Mouse (Mus musculus) liver, embryonic 11.5 days (tissue): ENCODE results near the gene Sctr. TPM values are rescaled to one million over a fixed set of nuclear protein-coding genes. Genes with fewer than 3 reads are reported as not detected.

Experiments used
- ATAC-seq: fragments of 200-750 bp; cut with Nextera tagmentation; replicated peaks from 2 replicates; pipeline ENCODE4 v1.8.0; 2017; ENCODE audit warnings: moderate number of reproducible peaks, mild to moderate bottlenecking, moderate TSS enrichment, moderate library complexity; ENCODE audit not compliant: low FRiP score
- DNase-seq: peaks from one replicate; pipeline ENCODE4 v3.0.0-alpha.2; 2017; ENCODE audit warnings: low spot score
- H3K27ac ChIP-seq: fragments of 300-500 bp; sonication (generic); 2 replicates; pipeline ENCODE4 v1.5.1; 2014; ENCODE audit warnings: mild to moderate bottlenecking, low read depth, low read length, control low read depth
- H3K27me3 ChIP-seq: fragments of 300-500 bp; sonication (generic); replicated peaks from 2 replicates; pipeline ENCODE4 v1.6.1; 2014; ENCODE audit warnings: low read length, mixed read lengths; ENCODE audit not compliant: control insufficient read depth, insufficient read depth
- H3K36me3 ChIP-seq: fragments of 300-500 bp; sonication (generic); 2 replicates; pipeline ENCODE4 v1.6.1; 2014; ENCODE audit warnings: mild to moderate bottlenecking, low read length, moderate library complexity, mixed read lengths; ENCODE audit not compliant: control insufficient read depth, insufficient read depth
- H3K4me1 ChIP-seq: fragments of 300-500 bp; sonication (generic); replicated peaks from 2 replicates; pipeline ENCODE4 v1.6.1; 2014; ENCODE audit warnings: low read length, mixed read lengths; ENCODE audit not compliant: control insufficient read depth, insufficient read depth
- H3K4me2 ChIP-seq: fragments of 300-500 bp; sonication (generic); 2 replicates; pipeline ENCODE4 v1.6.1; 2014; ENCODE audit warnings: mild to moderate bottlenecking, control low read depth, moderate library complexity
- H3K4me3 ChIP-seq: fragments of 300-500 bp; sonication (generic); 2 replicates; pipeline ENCODE4 v1.5.1; 2014; ENCODE audit warnings: low read depth, low read length, control low read depth
- H3K9ac ChIP-seq: fragments of 300-500 bp; sonication (generic); 2 replicates; pipeline ENCODE4 v1.6.1; 2014; ENCODE audit warnings: low read depth, low read length, control low read depth
- H3K9me3 ChIP-seq: fragments of 300-500 bp; sonication (generic); 2 replicates; pipeline ENCODE4 v1.6.1; 2016; ENCODE audit warnings: low read length, inconsistent platforms, mixed read lengths; ENCODE audit not compliant: control insufficient read depth
- whole genome bisulfite sequencing: fragments of 180-500 bp; shearing (Covaris S2); extraction: QIAGEN DNeasy Blood & Tissue Kit; methylation state at CpG from one replicate; pipeline ENCODE4 v1.1.7; 2014; 5-methylcytosine and 5-hydroxymethylcytosine counted together
- polyA plus RNA-seq: library from polyadenylated mRNA; unstranded; fragments of >200 nt; fragmentation: Nextera tagmentation; extraction: Ambion mirVana; gene quantifications from 2 replicates; pipeline ENCODE4 v1.2.1, GENCODE M21; 2014

The Sctr gene
- polyA plus RNA-seq, 1 experiment from 2014 or later, result not detected

GRCm38 (mm10) chr1:120020322-120020897 lies 13.7 kb downstream of the Sctr start:
- Histone ChIP-seq H3K4me2 (no peak overlapping the region), H3K27ac (no peak overlapping the region), H3K4me1 (no peaks in the 10 kb centered on the region), H3K27me3 (no peaks in the 10 kb centered on the region), H3K36me3 (no peaks in the 10 kb centered on the region), H3K4me3 (no peak overlapping the region), H3K9ac (no peak overlapping the region), H3K9me3 (no peaks in the 10 kb centered on the region)
- 51% methylated on average over 7 of the region's 7 CpGs for WGBS
- DNase-seq (no peak), ATAC-seq (no peak)

GRCm38 (mm10) chr1:120021951-120022350 lies 15.3 kb downstream of the Sctr start:
- H3K4me3 ChIP-seq, result no peak overlapping the region
- no peaks in the 10 kb centered on the region for H3K36me3 ChIP-seq
- no peak for ATAC-seq
- no peak for DNase-seq
- 84% methylated on average over 17 of the region's 17 CpGs for WGBS
- no peak overlapping the region for H3K4me2 ChIP-seq
- no peaks in the 10 kb centered on the region for H3K9me3 ChIP-seq
- H3K9ac ChIP-seq, result no peak overlapping the region
- no peaks in the 10 kb centered on the region for H3K27me3 ChIP-seq
- no peak overlapping the region for H3K27ac ChIP-seq
- H3K4me1 ChIP-seq, result no peaks in the 10 kb centered on the region

GRCm38 (mm10) chr1:120024331-120025049 lies 17.8 kb downstream of the Sctr start:
- DNase-seq, result no peak
- Histone ChIP-seq H3K4me3 (no peak overlapping the region), H3K4me1 (no peaks in the 10 kb centered on the region), H3K9me3 (no peaks in the 10 kb centered on the region), H3K27me3 (no peaks in the 10 kb centered on the region), H3K9ac (no peak overlapping the region), H3K4me2 (no peak overlapping the region), H3K36me3 (no peaks in the 10 kb centered on the region), H3K27ac (no peak overlapping the region)
- 58% methylated on average over 10 of the region's 10 CpGs for WGBS
- 0 out of 2 replicates have a peak, but pooled peaks have one; percentile 15 for ATAC-seq

- no peak overlapping the region for H3K27ac ChIP-seq
- 19% methylated on average over 2 of the region's 2 CpGs for WGBS
Observed at GRCm38 (mm10) chr1:120025050-120025439, 18.4 kb downstream of the Sctr start.

GRCm38 (mm10) chr1:120027693-120028092 lies 21.0 kb downstream of the Sctr start:
- H3K27ac ChIP-seq, result no peak overlapping the region
- DNase-seq, result no peak
- 66% methylated on average over 4 of the region's 4 CpGs for WGBS

More at GRCm38 (mm10) chr1:120025050-120025439, 18.4 kb downstream of the Sctr start:
- H3K4me3 ChIP-seq, result no peak overlapping the region
- DNase-seq (no peak), ATAC-seq (no peak)
- H3K9ac ChIP-seq, result no peak overlapping the region
- H3K36me3 ChIP-seq, result no peaks in the 10 kb centered on the region
- H3K4me2 ChIP-seq, result no peak overlapping the region
- no peaks in the 10 kb centered on the region for H3K9me3 ChIP-seq
- no peaks in the 10 kb centered on the region for H3K4me1 ChIP-seq
- no peaks in the 10 kb centered on the region for H3K27me3 ChIP-seq

GRCm38 (mm10) chr1:120030474-120030873 lies 23.8 kb downstream of the Sctr start:
- 83% methylated on average over 3 of the region's 3 CpGs for WGBS
- H3K27me3 ChIP-seq, result no peaks in the 10 kb centered on the region
- DNase-seq (no peak), ATAC-seq (no peak)
- no peak overlapping the region for H3K27ac ChIP-seq
- H3K4me1 ChIP-seq, result no peaks in the 10 kb centered on the region
- no peak overlapping the region for H3K4me2 ChIP-seq
- no peaks in the 10 kb centered on the region for H3K9me3 ChIP-seq
- no peak overlapping the region for H3K9ac ChIP-seq
- H3K4me3 ChIP-seq, result no peak overlapping the region
- H3K36me3 ChIP-seq, result no peaks in the 10 kb centered on the region

More at GRCm38 (mm10) chr1:120027693-120028092, 21.0 kb downstream of the Sctr start:
- no peak for ATAC-seq
- Histone ChIP-seq H3K9ac (no peak overlapping the region), H3K4me1 (no peaks in the 10 kb centered on the region), H3K27me3 (no peaks in the 10 kb centered on the region), H3K9me3 (no peaks in the 10 kb centered on the region), H3K36me3 (no peaks in the 10 kb centered on the region), H3K4me2 (no peak overlapping the region), H3K4me3 (no peak overlapping the region)

- H3K9ac ChIP-seq, result no peak overlapping the region
- H3K36me3 ChIP-seq, result no peaks in the 10 kb centered on the region
- H3K27ac ChIP-seq, result no peak overlapping the region
- H3K4me3 ChIP-seq, result no peak overlapping the region
- 41% methylated on average over 10 of the region's 10 CpGs for WGBS
- peak; percentile 75 for ATAC-seq
- no peak overlapping the region for H3K4me2 ChIP-seq
- no peaks in the 10 kb centered on the region for H3K4me1 ChIP-seq
- DNase-seq, result peak; percentile 61
- H3K27me3 ChIP-seq, result no peaks in the 10 kb centered on the region
- no peaks in the 10 kb centered on the region for H3K9me3 ChIP-seq
Observed at GRCm38 (mm10) chr1:120032804-120033468, 26.2 kb downstream of the Sctr start.

GRCm38 (mm10) chr1:120033469-120033854 lies 26.8 kb downstream of the Sctr start:
- no peak overlapping the region for H3K4me2 ChIP-seq
- 79% methylated on average over 2 of the region's 2 CpGs for WGBS
- no peak overlapping the region for H3K27ac ChIP-seq

More at GRCm38 (mm10) chr1:120033469-120033854, 26.8 kb downstream of the Sctr start:
- Histone ChIP-seq H3K9me3 (no peaks in the 10 kb centered on the region), H3K27me3 (no peaks in the 10 kb centered on the region), H3K4me1 (no peaks in the 10 kb centered on the region), H3K4me3 (no peak overlapping the region), H3K36me3 (no peaks in the 10 kb centered on the region), H3K9ac (no peak overlapping the region)
- ATAC-seq, result no peak
- no peak for DNase-seq
